Mouse (Mus musculus) kidney, postnatal 25 days (tissue): ENCODE results near the gene Vasn.
A peak's percentile ranks its signal among the peaks of the same experiment; 100 is the strongest.

Experiments
- DNase-seq, 2 experiments: peaks; one replicate each; pipeline ENCODE4 v3.0.0; 2021; ENCODE audit warnings: mixed read lengths in 2 of 2

The Vasn gene

GRCm38 (mm10) chr16:4607818-4608531 is 31.8 kb upstream of the Vasn start:
- peak; percentile 87 to 88 for DNase-seq

DNA sequence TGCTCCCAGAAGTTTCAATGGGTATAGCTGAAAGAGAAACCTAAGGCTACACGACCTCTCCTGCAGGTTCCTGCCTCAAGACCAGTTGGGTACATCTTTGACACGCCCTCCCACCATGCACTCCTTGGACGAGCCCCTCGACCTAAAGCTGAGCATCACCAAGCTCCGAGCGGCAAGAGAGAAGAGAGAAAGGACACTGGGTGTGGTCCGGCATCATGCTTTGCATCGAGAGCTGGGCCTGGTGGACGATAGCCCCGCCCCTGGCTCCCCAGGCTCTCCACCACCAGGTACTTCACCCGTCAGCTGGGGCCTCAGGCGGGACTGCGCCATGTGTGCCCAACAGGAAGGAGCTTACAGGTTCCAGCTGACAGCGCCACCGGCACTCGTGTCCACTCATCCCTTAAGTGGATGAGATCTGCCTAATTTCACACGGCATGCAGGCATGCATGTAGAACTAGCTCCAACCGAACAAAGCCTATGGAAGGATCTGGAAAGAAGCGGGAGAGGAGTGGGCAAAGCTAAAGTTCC is 31.1 kb upstream of the Vasn start:
- peak in 1 of 2 experiments; percentile 76 for DNase-seq

DNA sequence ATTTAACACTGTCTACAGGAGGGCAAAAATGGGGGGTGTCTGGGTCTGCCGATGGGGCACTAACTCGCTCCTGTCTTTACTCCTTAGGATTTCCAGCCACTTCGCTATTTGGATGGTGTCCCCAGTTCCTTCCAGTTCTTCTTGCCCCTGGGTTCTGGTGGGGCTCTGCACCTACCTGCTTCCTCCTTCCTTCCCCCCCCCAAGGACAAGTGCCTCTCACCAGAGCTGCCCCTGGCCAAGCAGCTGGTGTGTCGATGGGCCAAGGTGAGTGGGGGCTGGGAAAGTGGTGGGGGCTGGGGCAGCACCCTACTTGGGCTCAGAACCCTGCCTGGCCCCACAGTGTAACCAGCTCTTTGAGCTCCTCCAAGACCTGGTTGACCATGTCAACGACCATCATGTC is 28.5 kb upstream of the Vasn start:
- no peak for DNase-seq

DNA sequence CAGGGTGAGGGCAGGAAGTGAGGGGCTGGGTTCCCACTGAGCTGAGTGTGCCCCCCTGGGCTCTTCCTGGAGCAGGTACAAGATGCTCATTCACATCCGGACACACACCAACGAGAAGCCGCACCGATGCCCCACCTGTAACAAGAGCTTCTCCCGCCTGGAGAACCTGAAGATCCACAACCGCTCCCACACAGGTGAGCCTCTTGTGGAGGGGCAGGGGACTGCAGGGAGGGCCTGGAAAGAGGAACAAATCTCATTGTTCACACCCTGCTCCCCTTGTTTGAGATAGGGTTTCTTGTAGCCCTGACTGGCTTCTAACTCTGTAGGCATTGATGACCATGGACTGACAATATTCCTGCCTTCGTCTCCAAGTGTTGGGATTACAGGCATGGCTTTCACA is 28.1 kb upstream of the Vasn start:
- DNase-seq = no peak

- DNase-seq = no peak
These were observed 26.0 kb upstream of the Vasn start for GRCm38 (mm10) chr16:4613736-4614135.

- DNase-seq = peak; percentile 77 to 93
These were observed 25.1 kb upstream of the Vasn start for GRCm38 (mm10) chr16:4614639-4615038.

DNA sequence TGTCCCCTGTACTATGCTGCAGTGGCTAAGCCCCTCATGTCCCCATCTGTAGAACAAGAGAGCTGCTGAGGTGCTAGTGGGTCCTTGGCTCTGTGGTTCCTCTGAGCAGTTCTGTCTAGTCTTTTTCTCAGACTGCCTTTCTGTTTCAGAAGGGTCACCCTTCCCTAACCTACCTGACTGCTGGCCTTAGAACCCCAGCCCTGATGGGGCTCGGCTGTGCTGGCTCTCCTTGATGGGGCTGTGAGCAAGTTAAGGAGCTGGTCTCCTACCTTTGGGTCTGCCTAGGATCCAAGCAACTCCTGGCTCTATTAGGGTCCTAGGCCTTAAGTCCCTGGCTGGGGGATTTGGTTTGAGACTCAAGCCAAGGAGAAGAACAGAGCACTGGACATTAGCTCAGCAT is 24.4 kb upstream of the Vasn start:
- no peak for DNase-seq

- no peak for DNase-seq
These were observed 22.9 kb upstream of the Vasn start for GRCm38 (mm10) chr16:4616829-4617228.

DNA sequence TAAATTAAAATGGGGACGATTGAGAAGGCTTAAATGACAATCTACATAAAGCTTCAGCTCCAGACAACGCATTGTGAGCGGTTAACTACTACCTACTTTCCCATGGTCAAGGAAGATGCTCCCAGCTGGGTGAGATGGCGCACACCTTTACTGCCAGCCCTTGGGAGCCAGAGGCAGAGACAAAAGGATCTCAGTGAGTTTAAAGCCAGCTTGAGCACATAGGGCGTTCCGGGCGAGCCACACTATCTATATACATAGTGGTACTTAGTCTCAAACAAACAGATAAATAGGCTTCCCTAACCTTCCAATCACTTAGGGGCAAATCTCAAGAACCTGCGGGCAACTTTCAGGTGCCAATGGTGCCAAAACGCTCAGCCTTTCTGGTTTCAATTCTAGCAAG is 15.7 kb upstream of the Vasn start:
- DNase-seq = no peak

- DNase-seq = peak; percentile 95 to 96
These were observed 15.1 kb upstream of the Vasn start, which contains the start of gene Pam16 for GRCm38 (mm10) chr16:4624481-4625110. Pam16 (minus strand) TSS chr16:4624988.

DNA sequence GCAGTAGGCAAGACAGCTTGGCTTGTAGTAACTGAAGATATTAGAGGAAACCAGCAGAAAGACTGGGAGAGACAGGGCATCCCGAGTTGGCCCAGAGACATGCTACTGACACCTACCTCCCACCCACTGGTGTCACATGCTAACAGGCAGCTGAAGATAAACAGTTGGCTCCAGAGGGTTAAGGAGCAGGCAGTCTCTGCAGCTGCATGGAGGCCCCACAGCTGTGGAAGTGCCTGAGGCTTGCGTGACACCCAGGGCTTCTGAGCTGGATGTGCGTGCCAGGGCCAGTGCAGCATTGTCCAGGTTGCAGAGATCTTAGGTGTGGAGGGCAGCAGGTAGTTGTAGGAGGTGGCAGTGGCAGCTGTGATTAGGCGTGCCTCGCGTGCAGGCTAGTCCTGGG is 12.6 kb upstream of the Vasn start:
- DNase-seq = no peak

DNA sequence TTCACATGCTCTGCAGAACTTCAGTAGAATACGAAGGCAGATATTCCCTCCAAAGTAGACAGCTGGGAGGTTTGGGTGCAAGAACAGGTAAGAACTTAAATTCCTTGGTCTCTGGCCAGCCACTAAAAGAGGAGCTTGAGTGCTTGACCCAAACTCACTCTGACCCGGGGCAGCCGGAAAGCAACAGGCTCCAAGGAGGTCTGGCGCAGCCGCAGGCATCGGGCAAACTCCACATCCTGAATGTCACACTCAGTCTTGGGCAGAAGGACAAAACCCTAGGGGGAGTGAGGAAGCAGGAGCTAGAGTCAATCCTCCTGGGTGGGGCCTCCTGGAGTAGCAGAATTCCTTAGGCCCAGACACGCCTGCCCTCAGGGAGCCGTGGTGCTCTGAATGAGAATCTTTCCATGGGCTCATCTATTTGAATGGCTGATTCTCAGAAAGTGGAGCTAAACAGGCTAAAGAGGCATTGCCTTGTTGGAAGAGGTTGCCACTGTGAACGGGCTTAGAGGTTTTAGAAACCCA is 10.8 kb upstream of the Vasn start:
- DNase-seq = no peak

- DNase-seq = peak; percentile 89 to 93
These were observed 9.8 kb upstream of the Vasn start for GRCm38 (mm10) chr16:4629950-4630349.

DNA sequence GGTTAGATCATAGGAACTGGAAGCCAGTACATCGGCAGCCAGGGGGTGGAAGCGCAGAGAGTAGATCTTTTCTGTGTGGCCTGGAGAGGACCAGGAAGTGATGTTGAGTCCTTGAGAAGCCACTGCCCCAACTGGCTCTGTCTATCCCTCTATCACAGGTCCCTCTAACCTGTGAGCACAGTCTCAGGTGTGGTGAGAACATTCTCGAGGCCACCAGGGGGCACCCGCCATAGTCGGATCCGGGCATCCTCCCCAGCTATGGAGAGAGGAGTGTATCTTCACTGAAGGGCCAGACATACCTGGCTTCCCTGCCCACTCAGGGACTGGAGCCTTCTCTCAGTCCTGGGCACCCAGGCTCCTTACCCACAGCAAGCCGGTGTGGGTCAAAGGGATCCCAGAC is 7.7 kb upstream of the Vasn start:
- DNase-seq = peak; percentile 77 to 82

- DNase-seq = no peak
These were observed 6.1 kb upstream of the Vasn start for GRCm38 (mm10) chr16:4633661-4634060.

- DNase-seq = no peak
These were observed 5.1 kb upstream of the Vasn start for GRCm38 (mm10) chr16:4634681-4635080.

DNA sequence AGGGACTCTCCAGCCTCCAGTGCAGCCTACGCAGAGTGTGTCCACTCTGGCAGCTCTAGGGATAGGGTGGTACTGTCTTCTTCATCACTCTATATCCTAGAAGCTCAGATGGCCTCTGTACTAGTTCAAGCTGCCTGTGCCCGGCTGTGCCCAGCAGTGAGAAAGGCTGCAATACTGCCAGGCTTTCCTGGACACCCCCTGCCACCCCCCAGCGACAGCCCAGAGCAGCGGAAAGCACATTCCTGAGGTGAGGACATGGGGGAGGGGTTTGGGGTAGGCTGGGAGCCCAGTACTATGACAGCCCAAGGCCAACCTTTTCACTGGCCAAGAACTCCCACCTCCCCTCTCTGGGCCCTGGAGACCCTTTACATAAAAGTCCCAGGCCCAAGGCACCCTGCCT is 4.0 kb upstream of the Vasn start:
- DNase-seq = peak; percentile 33 to 77

GRCm38 (mm10) chr16:4638891-4639390 is 800 bp upstream of the Vasn start:
- DNase-seq = no peak

- peak; percentile 85 to 94 for DNase-seq
These were observed 695 bp downstream of the Vasn start for GRCm38 (mm10) chr16:4640267-4641005.

- peak in 1 of 2 experiments; percentile 58 for DNase-seq
These were observed 1.5 kb downstream of the Vasn start for GRCm38 (mm10) chr16:4641119-4641838.

DNA sequence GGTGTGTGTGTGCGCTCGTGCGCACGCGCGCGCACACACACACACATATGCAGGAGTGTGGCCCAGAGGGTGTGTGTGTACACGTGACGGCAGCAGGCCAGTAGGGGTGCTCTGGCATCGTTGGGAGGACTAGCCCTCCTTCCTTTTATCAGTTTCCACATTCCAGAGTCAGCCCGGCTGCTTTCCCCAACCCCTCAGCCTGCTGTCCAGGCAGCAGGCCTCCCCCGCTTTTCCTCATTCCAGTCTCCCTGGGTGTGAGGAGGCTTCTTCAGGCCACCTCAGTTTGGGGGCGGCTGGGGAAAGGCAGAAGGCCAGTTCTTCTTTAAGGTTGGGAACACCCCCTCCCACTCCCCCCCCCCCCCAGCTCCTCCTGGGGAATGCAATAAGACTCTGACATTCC is 2.4 kb downstream of the Vasn start:
- DNase-seq = peak; percentile 64 to 86

- no peak for DNase-seq
These were observed 3.2 kb downstream of the Vasn start for GRCm38 (mm10) chr16:4642937-4643336.
